Mouse (Mus musculus) heart, postnatal 25 days (tissue): Measurements from ENCODE around the gene Srsf3. TPM values are rescaled to one million over a fixed set of nuclear protein-coding genes. Genes with fewer than 3 reads are reported as not detected.
"Not testable (repeated sequence)": the region's sequence is repeated elsewhere in the genome, so short reads cannot be mapped to it uniquely, and the experiment has no call there.

ENCODE experiments used
- DNase-seq: peaks from one replicate; pipeline ENCODE4 v3.0.0; 2022; ENCODE audit warnings: low spot score
- intact Hi-C: fragments of 180-260 bp; cut with DNase I; formaldehyde crosslinking; loops from one replicate; pipeline ENCODE4 v1.15.1; 2025
- total RNA-seq, 2 experiments: library from RNA; stranded (reverse); gene quantifications; 2 replicates each; pipeline ENCODE4 v1.2.3; 2021

The Srsf3 gene
- total RNA-seq, 2 experiments from 2014 or later = 68.9 to 75.4 TPM

- DNase-seq, intact Hi-C loops: not testable (repeated sequence)
Observed at GRCm38 (mm10) chr17:29041632-29042031, 9.2 kb downstream of the Srsf3 start.

GRCm38 (mm10) chr17:29042569-29042968 is 10.1 kb downstream of the Srsf3 start:
- DNase-seq = no peak
- intact Hi-C loops = no loop called here

GRCm38 (mm10) chr17:29043583-29043982 is 11.2 kb downstream of the Srsf3 start:
- intact Hi-C loops = no loop called here
- no peak for DNase-seq

- DNase-seq = no peak
- intact Hi-C loops = no loop called here
Observed at GRCm38 (mm10) chr17:29044146-29044924, 11.9 kb downstream of the Srsf3 start.

GRCm38 (mm10) chr17:29044925-29045319 is 12.5 kb downstream of the Srsf3 start:
- no peak for DNase-seq
- intact Hi-C loops = no loop called here

GRCm38 (mm10) chr17:29045741-29046530 is 13.5 kb downstream of the Srsf3 start:
- DNase-seq = no peak

GRCm38 (mm10) chr17:29046863-29047262 is 14.4 kb downstream of the Srsf3 start:
- DNase-seq = no peak
- intact Hi-C loops = no loop called here

More at GRCm38 (mm10) chr17:29045741-29046530, 13.5 kb downstream of the Srsf3 start:
- intact Hi-C loops = no loop called here

- intact Hi-C loops = loop anchor here (2.0 kb wide), 2 partner anchors 123 to 199 kb away; no protein-coding TSS in a partner anchor
- no peak for DNase-seq
Observed at GRCm38 (mm10) chr17:29047697-29048514, 15.5 kb downstream of the Srsf3 start.

GRCm38 (mm10) chr17:29048748-29049507 is 16.5 kb downstream of the Srsf3 start:
- DNase-seq = peak; percentile 66
- intact Hi-C loops = loop anchor here (1.0 to 2.0 kb wide), 3 partner anchors 46 to 198 kb away; no protein-coding TSS in a partner anchor

GRCm38 (mm10) chr17:29049508-29049889 is 17.1 kb downstream of the Srsf3 start:
- no peak for DNase-seq
- intact Hi-C loops = loop anchor here (1.0 to 2.0 kb wide), 3 partner anchors 46 to 197 kb away; no protein-coding TSS in a partner anchor

- DNase-seq = no peak
- intact Hi-C loops = loop anchor here (1.0 to 2.0 kb wide), 3 partner anchors 45 to 197 kb away; no protein-coding TSS in a partner anchor
Observed at GRCm38 (mm10) chr17:29049923-29050322, 17.5 kb downstream of the Srsf3 start.

GRCm38 (mm10) chr17:29050791-29051190 is 18.4 kb downstream of the Srsf3 start:
- no peak for DNase-seq
- intact Hi-C loops = no loop called here

- intact Hi-C loops = no loop called here
- no peak for DNase-seq
Observed at GRCm38 (mm10) chr17:29053067-29053466, 20.6 kb downstream of the Srsf3 start.

GRCm38 (mm10) chr17:29053841-29054240 is 21.4 kb downstream of the Srsf3 start:
- intact Hi-C loops = no loop called here
- peak; percentile 69 for DNase-seq

- intact Hi-C loops = no loop called here
- no peak for DNase-seq
Observed at GRCm38 (mm10) chr17:29054429-29054828, 22.0 kb downstream of the Srsf3 start.

GRCm38 (mm10) chr17:29055586-29055985 is 23.2 kb downstream of the Srsf3 start:
- no peak for DNase-seq
- intact Hi-C loops = no loop called here

- intact Hi-C loops = no loop called here
- DNase-seq = no peak
Observed at GRCm38 (mm10) chr17:29056207-29056606, 23.8 kb downstream of the Srsf3 start.

- intact Hi-C loops = no loop called here
- no peak for DNase-seq
Observed at GRCm38 (mm10) chr17:29056699-29057151, 24.3 kb downstream of the Srsf3 start.

GRCm38 (mm10) chr17:29057361-29057890 is 25.0 kb downstream of the Srsf3 start:
- intact Hi-C loops = no loop called here
- DNase-seq = no peak
